Mouse (Mus musculus): ENCODE measurements around the gene Prr3.
A peak's percentile ranks its signal among the peaks of the same experiment; 100 is the strongest.
"Not testable (repeated sequence)": the region's sequence is repeated elsewhere in the genome, so short reads cannot be mapped to it uniquely, and the experiment has no call there.

Gene Prr3

DNA sequence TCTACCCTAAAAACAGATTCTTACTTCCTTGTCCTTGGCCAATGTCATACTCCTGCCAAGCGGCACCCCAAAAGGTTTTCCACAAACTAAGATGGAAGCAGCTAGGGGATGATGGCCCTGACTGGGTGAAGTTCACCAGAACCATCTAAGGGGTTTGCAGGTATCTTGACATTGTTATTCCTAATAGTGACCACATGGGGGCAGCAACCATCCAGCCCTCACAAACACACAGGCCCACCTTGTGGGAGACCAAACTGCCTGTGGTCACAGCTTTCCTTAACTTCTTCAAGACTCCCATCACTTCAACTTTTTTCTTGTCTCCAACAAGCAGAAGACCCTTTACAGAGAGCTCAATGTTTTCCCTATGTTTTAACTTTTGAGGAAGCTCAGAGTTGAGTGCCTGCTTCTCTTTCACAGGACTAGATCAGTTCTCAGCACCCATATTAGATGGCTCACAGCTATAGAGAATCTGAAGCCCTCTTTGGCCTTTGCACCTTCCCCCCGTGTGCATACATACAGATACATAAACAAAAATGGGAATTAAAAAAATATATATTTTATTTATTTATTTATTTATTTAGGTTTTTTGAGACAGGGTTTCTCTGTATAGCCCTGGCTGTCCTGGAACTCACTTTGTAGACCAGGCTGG is 42.2 kb downstream of the Prr3 start:
- peak; percentile 75 for DNase-seq (ENCODE audit: low spot score)

DNA sequence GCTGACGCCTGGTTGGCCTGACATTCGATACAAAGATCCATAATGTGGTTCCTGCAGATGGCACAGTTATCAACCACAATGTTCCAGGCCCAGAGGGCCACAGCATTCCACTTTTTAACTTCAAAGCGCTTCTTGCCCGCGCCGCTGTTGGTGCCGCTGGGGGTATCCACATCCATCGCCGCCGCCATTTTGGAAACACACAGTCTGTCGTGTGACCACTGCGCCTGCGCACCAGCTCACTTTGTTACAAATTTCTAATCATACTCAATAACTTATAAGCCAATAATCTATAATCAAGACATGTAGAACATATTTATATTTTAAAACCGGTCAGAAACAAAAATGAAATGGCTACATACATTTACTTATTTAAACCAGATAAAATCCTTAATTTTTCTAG is 44.3 kb downstream of the Prr3 start:
- DNase-seq (ENCODE audit: low spot score): not testable (repeated sequence)

DNA sequence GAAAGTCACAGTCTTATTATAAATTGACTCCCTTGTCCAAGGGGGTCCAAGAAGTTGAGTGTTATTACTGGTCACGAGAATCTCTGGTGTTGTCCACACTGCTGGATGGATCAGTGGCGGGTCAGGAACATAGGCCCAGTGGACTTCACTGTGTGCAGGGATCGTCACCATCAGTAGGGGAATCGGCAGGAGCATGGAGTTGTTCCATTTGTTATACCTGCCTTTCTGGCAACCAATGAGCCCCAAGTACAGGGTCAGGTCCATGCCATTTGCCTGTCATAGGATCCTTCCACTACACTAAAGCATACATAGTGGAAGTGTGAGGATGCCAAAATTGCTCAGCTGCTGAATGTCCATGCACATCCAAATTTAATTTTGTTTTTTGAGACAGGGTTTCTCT is 47.4 kb downstream of the Prr3 start:
- DNase-seq (ENCODE audit: low spot score): no peak

DNA sequence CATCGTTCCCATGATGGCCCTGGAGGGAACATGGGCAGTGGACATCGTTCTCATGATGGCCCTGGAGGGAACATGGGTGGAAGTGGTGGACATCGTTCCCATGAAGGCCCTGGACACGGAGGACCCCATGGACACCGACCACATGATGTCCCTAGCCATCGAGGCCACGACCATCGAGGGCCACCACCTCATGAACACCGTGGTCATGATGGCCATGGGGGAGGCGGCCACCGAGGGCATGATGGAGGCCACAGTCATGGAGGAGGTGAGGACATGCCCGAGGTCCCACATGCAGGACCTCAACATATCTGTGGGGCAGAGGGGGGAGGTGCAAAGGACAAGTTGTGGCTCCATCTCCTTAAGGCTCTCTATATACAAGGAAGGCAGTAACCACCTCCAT is 49.4 kb downstream of the Prr3 start:
- no peak for DNase-seq (ENCODE audit: low spot score)

DNA sequence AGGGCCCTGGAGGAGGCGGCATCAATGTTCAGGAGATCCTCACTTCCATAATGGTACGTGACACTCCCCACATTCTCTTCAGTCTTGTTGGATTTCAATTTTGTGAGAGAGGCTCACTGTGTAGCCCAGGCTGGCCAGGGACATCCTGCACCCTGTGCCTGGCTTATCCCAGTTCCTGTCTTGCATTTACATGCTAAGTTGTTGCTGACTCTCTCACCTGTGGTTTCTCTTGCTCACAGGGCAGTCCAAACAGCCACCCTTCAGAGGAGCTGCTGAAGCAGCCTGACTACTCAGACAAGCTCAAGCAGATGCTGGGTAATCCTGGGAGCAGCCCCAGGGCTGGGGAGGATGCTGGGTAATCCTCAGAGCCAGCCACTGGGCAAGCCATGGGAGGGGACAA is 50.5 kb downstream of the Prr3 start:
- DNase-seq (ENCODE audit: low spot score): no peak

DNA sequence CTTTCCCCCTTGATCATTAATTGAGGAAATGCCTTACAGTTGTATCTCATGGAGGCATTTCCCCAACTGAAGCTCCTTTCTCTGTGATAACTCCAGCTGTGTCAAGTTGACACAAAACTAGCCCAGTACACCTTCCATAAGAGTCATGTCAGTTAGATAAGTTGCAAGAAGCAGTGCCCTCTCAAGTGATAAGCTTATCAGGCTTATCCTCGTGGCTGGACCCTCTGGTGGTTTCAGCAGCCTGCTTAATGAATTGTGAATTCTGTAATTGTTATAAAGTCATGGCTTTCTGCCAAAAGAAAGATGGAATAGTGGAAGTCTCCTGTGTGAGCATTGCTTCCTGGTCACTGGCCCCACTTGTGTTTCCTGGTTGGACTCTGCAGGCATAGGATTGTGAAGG is 52.6 kb downstream of the Prr3 start:
- DNase-seq (ENCODE audit: low spot score): no peak

DNA sequence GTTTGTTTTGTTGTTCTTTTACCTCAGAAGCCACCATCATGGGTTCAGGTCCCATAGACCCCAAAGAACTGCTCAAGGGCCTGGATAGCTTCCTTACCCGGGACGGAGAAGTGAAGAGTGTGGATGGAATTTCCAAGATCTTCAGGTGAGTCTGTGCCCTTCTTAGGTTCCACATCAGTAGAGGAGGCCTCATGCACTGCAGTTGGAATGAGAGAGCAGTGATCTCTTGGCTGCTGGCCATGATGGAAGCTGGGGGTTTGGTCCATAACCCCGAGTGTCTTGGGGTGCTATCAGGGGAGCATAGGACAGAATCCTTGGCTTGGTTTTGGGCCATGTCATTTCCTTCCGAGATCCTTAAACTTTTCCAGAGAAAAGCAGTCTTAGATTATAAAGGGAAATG is 56.8 kb downstream of the Prr3 start:
- no peak for DNase-seq (ENCODE audit: low spot score)

DNA sequence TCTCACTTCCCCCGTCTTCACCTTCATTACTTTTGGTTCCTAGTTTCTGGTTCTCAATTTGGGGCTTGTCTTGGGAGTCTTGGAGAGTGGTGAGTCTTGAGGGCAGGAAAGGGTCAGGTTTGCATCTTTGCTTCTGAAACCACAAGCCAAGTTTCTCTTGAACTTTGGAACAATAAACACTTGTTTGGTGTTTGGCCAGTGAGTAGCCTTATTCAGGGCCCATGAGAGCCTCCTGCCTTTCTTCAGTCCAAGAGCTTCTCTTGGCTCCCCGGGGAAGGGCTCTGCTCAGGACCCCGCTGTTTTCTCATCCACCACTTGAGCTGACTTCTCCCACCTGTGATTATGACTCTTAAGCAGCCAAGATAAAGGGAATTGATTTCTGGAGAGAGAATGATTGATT is 57.5 kb downstream of the Prr3 start:
- DNase-seq (ENCODE audit: low spot score): no peak
